Mouse (Mus musculus) CH12.LX (cell line): ENCODE data around the gene Capg. TPM values are rescaled to one million over a fixed set of nuclear protein-coding genes. Genes with fewer than 3 reads are reported as not detected.

Source experiments
- DNase-seq: peaks from one replicate; pipeline ENCODE4 v3.0.0-alpha.2; 2013; ENCODE audit errors: extremely low read depth
- H3K27ac ChIP-seq: 2 replicates; pipeline ENCODE4 v1.5.1; 2012; ENCODE audit warnings: low read depth, mild to moderate bottlenecking, control low read depth, moderate library complexity; ENCODE audit not compliant: insufficient read depth
- H3K27me3 ChIP-seq: replicated peaks from 2 replicates; pipeline ENCODE3; 2012; ENCODE audit warnings: inconsistent platforms
- H3K36me3 ChIP-seq, 2 experiments: replicated peaks in 1 of 2; 2 replicates each; pipeline versions ENCODE3 to v1.6.1; 2012; ENCODE audit warnings: inconsistent platforms in 1 of 2, low read length in 1 of 2, mild to moderate bottlenecking in 1 of 2, mixed read lengths in 1 of 2, moderate library complexity in 1 of 2; ENCODE audit not compliant: control insufficient read depth in 1 of 2, insufficient read depth in 1 of 2
- H3K4me1 ChIP-seq, 2 experiments: 2 replicates each; pipeline ENCODE4 v1.6.1; 2012; ENCODE audit warnings: inconsistent platforms in 1 of 2, moderate library complexity in 1 of 2; ENCODE audit not compliant: insufficient read depth in 2 of 2, control insufficient read depth in 1 of 2
- H3K4me2 ChIP-seq: 2 replicates; pipeline ENCODE4 v1.6.1; 2012; ENCODE audit warnings: low read depth, mild to moderate bottlenecking, control low read depth; ENCODE audit not compliant: poor library complexity, insufficient read depth, severe bottlenecking
- H3K4me3 ChIP-seq, 3 experiments: fragments of 150-350 bp in 1 of 3; sonication (generic) in 1 of 3; replicated peaks in 1 of 3; 2 replicates each; pipeline versions ENCODE3 to v1.5.1; 2011 to 2012; ENCODE audit warnings: low read depth in 2 of 3, low read length in 2 of 3, mild to moderate bottlenecking in 2 of 3, moderate library complexity in 2 of 3, control low read depth in 1 of 3, improper control_type of control experiment in 1 of 3, inconsistent platforms in 1 of 3, mixed read lengths in 1 of 3; ENCODE audit not compliant: poor library complexity in 1 of 3
- H3K79me2 ChIP-seq: replicated peaks from 2 replicates; pipeline ENCODE4 v1.6.1; 2012; ENCODE audit warnings: mild to moderate bottlenecking, moderate library complexity; ENCODE audit not compliant: control insufficient read depth, poor library complexity, insufficient read depth, severe bottlenecking; ENCODE audit errors: extremely low read depth
- H3K9ac ChIP-seq: 2 replicates; pipeline ENCODE4 v1.6.1; 2012; ENCODE audit warnings: low read depth, mild to moderate bottlenecking, control low read depth, moderate library complexity; ENCODE audit not compliant: insufficient read depth
- H3K9me3 ChIP-seq: replicated peaks from 2 replicates; pipeline ENCODE3; 2012; ENCODE audit warnings: low read length, inconsistent platforms, mixed read lengths
- BHLHE40 ChIP-seq: IDR thresholded peaks from 2 replicates; pipeline ENCODE4 v1.6.1; 2011; ENCODE audit warnings: mild to moderate bottlenecking, low read depth, low read length, improper control_type of control experiment
- CTCF ChIP-seq, 2 experiments: IDR thresholded peaks in 1 of 2; conservative IDR thresholded peaks in 1 of 2; 2 replicates each; pipeline ENCODE4 v1.5.1; 2011 to 2012; ENCODE audit warnings: low read depth in 2 of 2, low read length in 2 of 2, improper control_type of control experiment in 1 of 2, inconsistent platforms in 1 of 2, mild to moderate bottlenecking in 1 of 2, moderate library complexity in 1 of 2
- E2F4 ChIP-seq: IDR thresholded peaks from 2 replicates; pipeline ENCODE4 v1.6.1; 2011; ENCODE audit warnings: low read depth, low read length, improper control_type of control experiment; ENCODE audit not compliant: insufficient replicate concordance
- ELF1 ChIP-seq: IDR thresholded peaks from 2 replicates; pipeline ENCODE4 v1.6.1; 2014; ENCODE audit warnings: low read depth, mild to moderate bottlenecking, inconsistent platforms, low read length, improper control_type of control experiment
- EP300 ChIP-seq: IDR thresholded peaks from 2 replicates; pipeline ENCODE4 v1.6.1; 2011; ENCODE audit warnings: low read length, improper control_type of control experiment
- HCFC1 ChIP-seq: IDR thresholded peaks from 2 replicates; pipeline ENCODE4 v1.6.1; 2012; ENCODE audit warnings: low read depth, mild to moderate bottlenecking, inconsistent platforms, low read length, improper control_type of control experiment
- IRF4 ChIP-seq: IDR thresholded peaks from 2 replicates; pipeline ENCODE4 v1.6.1; 2014; ENCODE audit warnings: low read depth, mild to moderate bottlenecking, inconsistent platforms, low read length, improper control_type of control experiment
- MAFK ChIP-seq: IDR thresholded peaks from 2 replicates; pipeline ENCODE4 v1.6.1; 2011; ENCODE audit warnings: low read length, improper control_type of control experiment; ENCODE audit not compliant: insufficient replicate concordance
- MAX ChIP-seq: IDR thresholded peaks from 2 replicates; pipeline ENCODE4 v1.6.1; 2011; ENCODE audit warnings: low read length, improper control_type of control experiment
- MAZ ChIP-seq: IDR thresholded peaks from 2 replicates; pipeline ENCODE4 v1.6.1; 2012; ENCODE audit warnings: low read depth, mild to moderate bottlenecking, inconsistent platforms, low read length, improper control_type of control experiment, moderate library complexity
- NRF1 ChIP-seq: IDR thresholded peaks from 2 replicates; pipeline ENCODE4 v1.6.1; 2014; ENCODE audit warnings: low read depth, mild to moderate bottlenecking, inconsistent platforms, low read length, improper control_type of control experiment, moderate library complexity
- POLR2AphosphoS2 ChIP-seq: IDR thresholded peaks from 2 replicates; pipeline ENCODE4 v1.6.1; 2011; ENCODE audit warnings: low read depth, low read length, improper control_type of control experiment
- RAD21 ChIP-seq: IDR thresholded peaks from 2 replicates; pipeline ENCODE4 v1.6.1; 2011; ENCODE audit warnings: low read depth, mild to moderate bottlenecking, low read length, improper control_type of control experiment, moderate library complexity
- SMC3 ChIP-seq: IDR thresholded peaks from 2 replicates; pipeline ENCODE4 v1.6.1; 2011; ENCODE audit warnings: low read depth, low read length, improper control_type of control experiment
- ZC3H11A ChIP-seq: IDR thresholded peaks from 2 replicates; pipeline ENCODE4 v1.6.1; 2012; ENCODE audit warnings: low read depth, mild to moderate bottlenecking, inconsistent platforms, low read length, improper control_type of control experiment
- ZMIZ1 ChIP-seq: IDR thresholded peaks from 2 replicates; pipeline ENCODE4 v1.6.1; 2012; ENCODE audit warnings: low read depth, mild to moderate bottlenecking, inconsistent platforms, low read length, improper control_type of control experiment
- dilution Hi-C: fragments of 300-500 bp; cut with MboI; formaldehyde crosslinking; loops from 2 replicates; pipeline ENCODE4 v1.14.3; 2020; ENCODE audit warnings: low sequenced_read_pairs; ENCODE audit not compliant: extremely low pct_unique_long_range_greater_than_20kb, extremely low pct_ligation_motif_present
- in situ Hi-C: fragments of 300-500 bp; cut with MboI; formaldehyde crosslinking; loops from 3 replicates; pipeline ENCODE4 v1.14.3; 2019; ENCODE audit warnings: low sequenced_read_pairs, low pct_ligation_motif_present, low pct_unique_long_range_greater_than_20kb, mixed read lengths
- polyA plus RNA-seq: library from polyadenylated mRNA; unstranded; fragments of >175 nt; gene quantifications from 2 replicates; pipeline ENCODE4 v1.2.1, GENCODE M21; 2012; ENCODE audit warnings: low read depth; ENCODE audit not compliant: insufficient read length
- total RNA-seq, 2 experiments: library from RNA; depleted of rRNA; stranded (reverse); fragments of 300-350 nt in 1 of 2; fragments of >200 nt in 1 of 2; gene quantifications; 2 replicates each; pipeline ENCODE4 v1.2.3; 2012 to 2014

Capg gene
- total and polyA plus RNA-seq, 3 experiments, result 175 to 264 (median 196) TPM

DNA sequence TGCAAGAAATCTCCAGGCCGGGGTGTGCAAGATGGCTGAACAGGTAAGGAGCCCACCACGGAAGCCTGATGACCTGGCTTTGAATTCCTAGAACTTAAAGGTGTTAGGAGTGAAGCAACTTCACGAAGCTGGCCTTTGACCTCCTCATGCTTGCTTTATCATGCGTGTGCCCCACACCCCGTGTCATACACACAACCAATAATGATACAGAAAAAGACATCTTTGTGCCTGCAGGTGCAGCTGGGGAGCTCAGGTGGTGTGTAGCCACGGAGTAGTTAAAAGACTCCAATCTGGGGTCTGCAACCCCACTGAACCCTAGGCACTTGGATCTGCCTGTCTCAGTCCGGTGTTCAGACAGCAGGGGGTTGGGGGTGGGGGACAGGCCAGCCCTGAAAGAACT lies 21.3 kb downstream of the Capg start:
- Histone ChIP-seq H3K9me3 (no peaks in the 10 kb centered on the region), H3K36me3 (peaks cover 40 to 71% of the 10 kb centered on the region in 2 experiments), H3K4me2 (no peak overlapping the region), H3K79me2 (no peaks in the 10 kb centered on the region), H3K27ac (no peak overlapping the region), H3K4me1 (peaks cover 0 to 6% of the 10 kb centered on the region in 2 experiments; a peak in 1 of 4 replicates), H3K9ac (no peak overlapping the region), H3K4me3 (no peak overlapping the region), H3K27me3 (no peaks in the 10 kb centered on the region)
- in situ Hi-C loops (no loop called here), dilution Hi-C loops (no loop called here)
- no peak for DNase-seq
- TF ChIP-seq E2F4, result no peak
- no peak for TF ChIP-seq IRF4
- TF ChIP-seq MAFK, result no peak
- no peak for TF ChIP-seq SMC3
- TF ChIP-seq HCFC1, result no peak
- no peak for TF ChIP-seq MAZ
- no peak for TF ChIP-seq POLR2AphosphoS2
- no peak for TF ChIP-seq BHLHE40
- no peak for TF ChIP-seq MAX

DNA sequence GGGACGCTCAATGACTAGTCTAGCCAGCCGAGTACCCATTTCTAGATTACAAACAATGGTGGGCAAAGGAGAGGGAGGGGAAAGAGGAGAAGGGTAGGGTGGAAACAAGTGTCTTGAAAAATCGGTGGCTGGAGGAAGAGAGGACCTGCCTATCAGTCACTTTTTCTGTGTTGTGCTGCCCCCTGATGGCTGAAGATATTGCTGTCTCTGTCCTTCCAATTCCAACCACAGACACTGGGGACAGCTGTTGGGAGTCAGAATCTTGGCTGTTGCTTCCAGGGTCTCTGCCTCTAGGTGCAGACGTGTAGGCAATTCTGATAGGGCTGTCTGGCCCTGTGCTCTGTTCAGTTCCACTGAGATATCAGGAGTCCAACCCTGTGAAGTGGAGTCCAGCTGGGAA lies 21.9 kb downstream of the Capg start:
- H3K27ac ChIP-seq, result no peak overlapping the region
- H3K36me3 ChIP-seq, result peaks cover 36 to 71% of the 10 kb centered on the region in 2 experiments
- dilution Hi-C loops, result no loop called here
- H3K9me3 ChIP-seq, result no peaks in the 10 kb centered on the region
- H3K4me3 ChIP-seq, result no peak overlapping the region
- peak; percentile 84 for DNase-seq
- TF ChIP-seq EP300 (no peak), ZMIZ1 (no peak), ZC3H11A (peak; percentile 67), NRF1 (no peak), MAFK (no peak), SMC3 (peak; percentile 94), ELF1 (0 out of 2 replicates have a peak, but pooled peaks have one; percentile 11), BHLHE40 (no peak), CTCF (conservative IDR thresholded peaks at IDR 0.05 in 1 of 2, IDR thresholded peaks at IDR 0.05 in 1 of 2; ENCODE audit: low read depth in 2 of 2, low read length in 2 of 2) (peak; percentile 48 to 97; a peak in 3 of 4 replicates), RAD21 (peak; percentile 97)
- TF ChIP-seq, all 38 proteins: peak for 5
- Histone ChIP-seq H3K4me1 (peaks cover 0 to 6% of the 10 kb centered on the region in 2 experiments; a peak in 1 of 4 replicates), H3K79me2 (no peaks in the 10 kb centered on the region), H3K4me2 (no peak overlapping the region), H3K9ac (no peak overlapping the region), H3K27me3 (no peaks in the 10 kb centered on the region)
- in situ Hi-C loops, result no loop called here
